Mouse (Mus musculus) yolk sac, embryonic 10.5 days (tissue): ENCODE measurements around the gene Car10.

Experiments
- DNase-seq: peaks from one replicate; pipeline ENCODE4 v3.0.0-alpha.2; 2017; ENCODE audit warnings: low spot score

Car10 gene

GRCm38 (mm10) chr11:93501671-93502070 lies 403.8 kb downstream of the Car10 start:
- no peak for DNase-seq

DNA sequence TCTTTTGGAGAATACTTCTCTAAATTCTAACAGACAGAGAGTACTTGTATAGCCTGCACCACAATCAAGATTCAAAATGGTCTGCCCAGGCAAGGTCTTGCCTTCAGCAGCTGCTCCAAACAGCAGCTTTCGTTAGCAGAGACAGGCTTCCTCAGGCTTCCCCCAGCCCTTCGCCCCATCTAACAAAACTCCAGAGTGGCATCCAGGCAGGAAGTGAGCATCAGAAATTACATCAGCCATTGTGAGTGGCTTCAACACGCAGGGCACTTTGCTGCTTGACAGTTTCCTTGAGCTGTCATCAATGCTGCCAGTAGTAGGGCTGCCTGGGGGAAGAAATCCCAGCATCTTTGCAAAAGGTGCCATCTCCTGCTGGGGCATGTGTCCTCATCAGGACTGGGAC lies 405.0 kb downstream of the Car10 start:
- DNase-seq, result no peak

GRCm38 (mm10) chr11:93503469-93503868 lies 405.6 kb downstream of the Car10 start:
- no peak for DNase-seq

GRCm38 (mm10) chr11:93509527-93510235 lies 411.9 kb downstream of the Car10 start:
- DNase-seq, result no peak

GRCm38 (mm10) chr11:93512843-93513242 lies 415.0 kb downstream of the Car10 start:
- DNase-seq, result no peak

- DNase-seq, result no peak
These were observed 416.6 kb downstream of the Car10 start for GRCm38 (mm10) chr11:93514396-93514795.

DNA sequence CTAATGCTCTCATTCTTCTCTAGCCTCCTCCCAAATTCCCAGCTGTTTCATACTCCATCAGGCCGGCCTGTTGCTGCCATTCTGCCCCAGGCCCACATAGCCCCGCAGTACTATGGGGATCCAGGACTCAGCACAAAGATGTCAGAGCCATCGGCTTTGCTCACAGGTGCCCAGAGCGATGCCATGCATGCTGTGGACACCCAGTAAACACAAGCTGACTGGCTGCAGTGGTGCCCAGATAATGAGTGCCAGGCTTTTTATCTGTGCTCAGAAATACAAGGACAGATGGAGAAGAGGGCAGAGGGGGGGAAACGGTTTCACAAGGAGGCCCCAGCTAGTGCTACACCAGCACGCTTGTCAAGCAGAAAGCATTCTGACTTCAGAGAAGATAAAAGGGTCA lies 417.7 kb downstream of the Car10 start:
- no peak for DNase-seq

DNA sequence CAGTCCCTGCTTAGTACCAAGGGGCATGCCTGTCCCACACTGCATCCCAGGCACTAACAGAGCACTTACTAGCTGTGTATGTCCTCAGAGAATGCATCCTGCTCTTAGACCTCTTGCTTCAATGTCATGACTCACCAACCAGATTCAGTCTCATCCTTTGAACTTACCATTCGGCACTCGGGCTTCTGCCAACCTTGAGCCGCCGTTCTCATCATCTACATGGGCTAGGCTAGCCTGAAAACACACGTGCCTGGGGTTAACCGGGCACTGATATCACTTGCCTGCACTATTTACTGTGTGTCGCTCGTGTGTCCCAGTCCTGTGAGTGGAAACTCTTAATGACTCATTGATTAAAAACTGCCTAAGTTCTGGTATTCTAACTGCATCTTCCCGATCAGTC lies 418.4 kb downstream of the Car10 start:
- no peak for DNase-seq

DNA sequence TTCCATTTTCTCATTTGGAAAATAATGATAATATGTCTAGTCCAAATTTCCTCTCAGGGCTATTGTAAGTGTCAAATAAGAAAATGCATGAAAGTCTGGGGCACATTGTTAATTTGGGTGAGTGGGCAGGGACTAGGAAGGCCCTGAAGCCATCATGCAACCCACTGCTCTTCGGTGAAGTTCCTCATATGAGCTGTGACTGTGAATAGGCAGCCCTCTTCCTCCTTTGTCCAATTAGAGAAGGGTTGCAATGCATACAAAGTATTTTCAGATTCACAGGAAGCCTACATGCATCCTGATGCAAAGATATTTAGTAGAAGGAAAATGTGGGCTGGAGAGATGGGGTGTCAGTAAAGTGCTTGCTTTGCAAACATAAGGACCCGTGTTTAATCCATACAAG lies 419.1 kb downstream of the Car10 start:
- DNase-seq, result no peak

GRCm38 (mm10) chr11:93522501-93522900 lies 424.7 kb downstream of the Car10 start:
- no peak for DNase-seq

DNA sequence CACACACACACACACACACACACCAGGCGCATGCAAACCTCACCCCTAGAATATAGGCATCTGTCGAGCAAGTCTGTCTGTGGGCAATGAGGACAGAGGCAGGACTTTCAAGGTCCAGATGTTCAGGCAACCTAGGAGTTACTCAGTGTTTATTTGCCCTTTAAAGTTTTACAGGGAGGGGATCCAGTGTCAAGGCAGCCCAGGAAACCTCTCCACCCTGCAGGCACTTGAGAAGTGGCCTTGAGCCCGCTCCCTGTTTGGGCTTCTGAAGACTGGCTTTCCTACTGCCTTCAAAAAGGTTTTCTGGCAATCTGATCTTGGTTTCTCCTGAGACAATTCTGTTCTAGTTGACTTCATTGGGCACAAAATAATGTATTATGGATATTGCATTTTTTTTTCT lies 428.1 kb downstream of the Car10 start:
- DNase-seq, result no peak

DNA sequence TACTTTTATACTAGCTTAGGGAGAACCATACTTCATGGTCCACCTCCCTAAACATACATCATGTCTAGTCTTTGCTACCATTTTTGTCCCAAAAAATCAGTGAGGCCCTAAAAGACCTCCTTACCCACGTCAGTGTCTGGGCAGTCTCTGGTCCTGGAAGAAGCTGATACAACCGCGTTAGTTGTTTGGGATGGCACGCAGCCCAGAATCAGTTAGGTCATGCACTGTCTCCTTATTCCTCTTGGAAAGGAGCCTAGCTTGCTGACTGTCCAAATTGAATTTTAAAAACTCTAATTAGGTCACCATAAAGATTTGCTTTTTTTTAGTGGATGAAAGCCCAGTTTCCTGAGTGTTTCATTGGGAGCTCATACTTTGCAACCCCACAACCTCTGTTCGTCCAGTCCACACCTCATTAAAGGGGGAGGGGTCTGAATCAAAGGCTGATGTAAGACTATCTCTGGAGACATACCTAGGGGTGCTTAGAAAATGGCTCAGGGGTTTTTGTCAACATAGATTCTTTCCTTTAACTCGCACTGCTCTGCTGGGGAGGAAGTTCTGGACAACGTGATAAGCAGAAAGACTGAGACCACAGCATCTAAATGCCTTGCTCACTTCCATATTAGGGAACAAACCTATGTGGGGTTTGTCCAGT lies 433.3 kb downstream of the Car10 start:
- DNase-seq, result no peak

DNA sequence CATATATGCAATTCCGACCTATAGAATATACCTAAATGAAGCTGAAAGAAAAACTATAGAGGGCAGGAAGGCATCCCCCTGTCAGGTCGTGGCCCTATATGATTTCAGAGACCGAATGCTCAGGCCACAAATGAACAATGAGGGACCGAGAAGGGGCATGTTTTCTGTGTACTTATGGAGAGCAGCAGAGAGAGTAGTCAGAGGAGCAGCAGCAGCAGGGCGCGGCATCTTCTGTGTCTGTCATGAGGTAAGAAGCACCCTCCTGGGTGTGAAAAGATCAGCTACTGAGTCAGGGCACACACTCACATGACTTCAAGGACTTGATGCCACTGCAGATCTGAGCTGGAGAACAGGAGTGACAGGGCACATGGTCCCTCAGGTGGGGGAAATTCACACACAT lies 438.4 kb downstream of the Car10 start:
- no peak for DNase-seq

DNA sequence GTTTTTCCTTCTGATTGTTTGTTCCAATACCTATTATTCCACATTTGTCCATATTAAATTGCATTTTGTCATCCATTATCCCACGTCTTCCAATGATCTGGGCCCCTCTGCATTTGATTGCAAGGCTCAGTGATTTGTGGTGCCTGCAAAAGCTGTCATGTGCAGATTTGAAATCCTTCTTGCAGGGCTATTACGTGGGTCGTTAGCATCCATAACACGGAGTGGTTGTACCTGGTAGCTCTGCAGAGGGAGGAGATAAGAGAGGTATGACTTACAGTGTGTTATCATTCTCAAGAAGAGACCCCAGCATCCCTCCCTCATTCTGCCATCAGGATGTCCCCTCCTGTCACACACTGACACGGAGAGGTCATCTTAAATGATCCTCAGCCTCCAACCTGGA lies 451.1 kb downstream of the Car10 start:
- DNase-seq, result no peak

DNA sequence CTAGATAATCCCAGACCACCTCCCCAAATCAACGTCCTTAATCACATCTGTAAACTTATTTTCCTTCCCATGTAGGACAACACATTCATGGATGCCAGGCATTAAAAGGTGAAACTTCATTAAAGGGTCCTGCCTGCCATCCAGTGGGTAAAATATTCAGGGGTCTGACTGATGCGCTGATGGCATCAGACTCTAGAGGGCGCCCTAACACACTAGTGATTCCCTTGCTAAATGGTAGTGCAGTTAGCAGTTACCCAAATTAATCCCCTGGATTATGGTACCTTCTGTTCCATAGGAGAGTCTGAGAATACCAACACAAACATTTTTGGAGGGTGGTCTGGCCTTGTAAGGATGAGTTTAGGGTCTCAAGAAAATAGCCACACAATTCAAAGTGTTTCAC lies 453.1 kb downstream of the Car10 start:
- DNase-seq, result no peak

DNA sequence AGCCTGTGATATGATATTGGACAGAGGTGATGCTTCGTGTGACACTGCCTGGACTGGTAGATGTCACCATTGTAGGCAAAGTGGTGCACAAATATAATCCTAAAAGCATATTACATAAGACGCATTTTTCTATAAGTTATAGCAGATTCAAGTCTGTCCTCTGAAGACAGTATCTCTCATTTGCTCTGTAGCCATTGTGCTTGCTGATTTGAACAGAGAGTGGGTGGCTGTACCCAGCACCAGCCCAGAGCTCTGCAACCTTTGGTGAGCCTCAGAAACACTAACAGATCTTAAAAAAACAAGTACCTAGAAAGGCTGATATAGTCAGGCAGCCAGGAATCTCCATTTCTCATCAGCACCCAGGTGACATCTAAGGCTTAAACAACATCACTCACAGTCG lies 461.3 kb downstream of the Car10 start:
- no peak for DNase-seq

DNA sequence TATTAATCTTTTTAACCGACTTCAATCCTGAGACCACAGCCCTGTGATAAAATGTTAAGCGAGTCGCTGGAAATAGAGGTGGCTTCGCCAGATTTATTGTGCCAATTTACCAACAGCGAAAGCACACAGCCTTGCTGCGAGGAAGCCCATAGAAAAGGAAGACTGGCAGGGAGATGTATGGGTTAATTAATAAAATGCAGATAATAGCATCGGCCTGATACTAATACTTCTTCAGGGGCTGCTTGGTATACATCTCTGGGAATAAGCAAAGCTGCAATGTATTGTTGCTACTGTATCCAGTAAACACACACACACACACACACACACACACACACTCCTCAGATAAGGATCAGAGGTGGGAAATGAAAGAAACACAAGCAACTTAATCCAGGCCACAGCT lies 462.7 kb downstream of the Car10 start:
- DNase-seq, result no peak

DNA sequence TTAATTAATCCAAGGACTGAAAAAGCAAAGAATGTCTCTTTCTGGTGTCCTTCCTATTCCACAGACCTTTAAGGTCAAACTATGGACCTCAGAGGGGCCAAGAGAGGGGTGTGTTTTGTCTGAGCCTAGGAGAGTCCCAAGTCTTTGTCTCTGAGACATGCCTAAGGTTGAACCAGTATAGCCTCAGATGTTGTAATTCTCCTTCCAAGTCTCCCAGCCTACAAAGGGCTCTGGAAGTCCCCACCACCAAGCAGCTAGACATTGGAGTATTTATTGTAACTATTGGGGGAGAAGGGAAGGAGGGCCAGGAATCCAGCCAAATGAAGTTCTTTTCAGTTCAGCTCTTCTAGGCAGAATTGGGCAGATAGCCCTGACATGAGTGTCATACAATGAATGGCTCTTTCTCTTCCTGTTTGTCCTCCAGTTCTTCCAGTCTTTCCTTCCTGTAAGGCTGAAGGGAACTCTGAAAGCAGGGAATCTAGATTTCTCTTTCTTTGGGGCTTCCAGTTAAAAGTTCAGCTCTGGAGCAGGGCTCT lies 464.6 kb downstream of the Car10 start:
- no peak for DNase-seq

- no peak for DNase-seq
These were observed 467.9 kb downstream of the Car10 start for GRCm38 (mm10) chr11:93565756-93566155.

- no peak for DNase-seq
These were observed 474.3 kb downstream of the Car10 start for GRCm38 (mm10) chr11:93571917-93572641.

GRCm38 (mm10) chr11:93577441-93577840 lies 479.6 kb downstream of the Car10 start:
- DNase-seq, result no peak

- DNase-seq, result no peak
These were observed 481.8 kb downstream of the Car10 start for GRCm38 (mm10) chr11:93579626-93580025.

DNA sequence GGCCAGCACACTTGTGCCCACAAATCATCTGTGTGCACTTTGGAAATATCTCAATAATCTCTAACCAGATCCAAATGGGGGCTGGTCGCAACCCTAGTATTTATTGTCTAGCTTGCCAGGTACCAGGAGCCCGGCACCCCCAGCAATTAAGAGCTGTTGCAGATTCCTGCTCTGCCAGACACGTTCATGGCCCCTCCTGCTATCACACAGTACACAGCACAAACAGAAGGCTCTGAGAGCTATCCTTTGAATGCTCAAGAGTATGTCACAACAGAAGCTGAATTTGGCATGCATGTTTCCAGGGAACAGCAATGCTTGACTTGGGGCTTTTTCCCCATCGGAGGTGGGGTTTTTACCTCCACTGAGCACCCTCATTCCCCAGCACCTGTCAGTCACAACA lies 483.5 kb downstream of the Car10 start:
- no peak for DNase-seq
